Mouse (Mus musculus) adrenal gland, postnatal 10 days (tissue): ENCODE results near the gene 1700123O20Rik. TPM values are rescaled to one million over a fixed set of nuclear protein-coding genes. Genes with fewer than 3 reads are reported as not detected.

Experiments
- DNase-seq: peaks from one replicate; pipeline ENCODE4 v3.0.0; 2021; ENCODE audit warnings: mixed read lengths
- long read RNA-seq, 2 experiments: library from polyadenylated mRNA; stranded (forward); transcript quantifications; one replicate each; pipeline ENCODE4 v2.0.0; 2021
- total RNA-seq, 2 experiments: library from RNA; stranded (reverse); gene quantifications; 2 replicates each; pipeline ENCODE4 v1.2.3; 2021

The 1700123O20Rik gene
- 10 to 100 TPM; 35.5 to 36.6 TPM for total RNA-seq
- long read RNA-seq, experiment 1, transcript 1700123O20Rik-201 (2 exons, 1,843 nt): major isoform, 78 of 88 reads
- long read RNA-seq, experiment 1, partial matches to known transcripts: 0 of 88 reads
- long read RNA-seq, experiment 1, other reads (novel, unspliced or antisense): 9 of 88 reads
- long read RNA-seq, experiment 2, transcript 1700123O20Rik-201 (2 exons, 1,843 nt): major isoform, 42 of 46 reads
- long read RNA-seq, experiment 2, partial matches to known transcripts: 0 of 46 reads
- long read RNA-seq, experiment 2, other reads (novel, unspliced or antisense): 2 of 46 reads

DNA sequence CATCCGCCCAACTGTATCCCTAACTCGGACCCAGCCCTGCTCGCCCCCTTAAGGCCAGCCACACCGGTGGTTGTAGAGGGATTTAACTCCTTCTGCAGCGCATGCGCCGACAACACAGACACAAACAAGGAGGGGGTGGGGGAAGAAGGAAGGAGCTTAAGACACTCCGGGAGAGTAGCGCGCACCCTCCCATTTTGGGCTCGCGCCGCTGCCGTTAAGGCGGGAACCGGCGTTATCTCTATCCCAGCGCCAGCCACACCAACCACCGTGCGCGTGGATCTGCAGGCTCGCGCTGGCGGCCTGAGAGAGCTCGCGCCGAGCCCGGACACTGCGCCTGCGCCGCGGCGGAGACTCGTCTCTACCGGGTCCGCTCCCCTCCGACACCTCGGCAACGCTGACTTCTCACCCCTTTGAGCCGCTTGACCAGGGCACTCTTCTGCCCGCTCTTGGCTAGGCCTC is at the start of gene 1700123O20Rik:
Gene 1700123O20Rik, plus strand, starts transcription at position 154 of the 459 bp plus-strand sequence.
- DNase-seq: peak; percentile 82

DNA sequence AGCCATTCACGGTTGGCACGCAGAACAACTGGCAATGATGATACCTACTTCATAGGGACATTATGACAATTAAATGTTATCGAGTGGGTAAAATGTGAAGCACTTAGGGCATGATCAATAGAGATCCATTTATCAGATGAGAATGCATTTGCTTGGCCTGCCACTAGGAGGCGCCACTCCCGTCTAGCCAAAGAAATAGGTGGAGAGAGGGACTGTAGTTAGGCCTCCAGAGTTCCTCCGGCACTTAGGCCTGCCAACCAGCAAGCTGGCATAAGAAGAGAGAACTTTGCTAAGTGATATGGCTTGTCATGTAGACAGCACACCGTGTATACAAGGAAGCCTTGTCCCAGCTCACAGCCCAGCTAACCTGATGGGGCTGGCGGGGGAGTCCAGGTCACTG is 49.1 kb upstream of the 1700123O20Rik start:
- peak; percentile 68 for DNase-seq

DNA sequence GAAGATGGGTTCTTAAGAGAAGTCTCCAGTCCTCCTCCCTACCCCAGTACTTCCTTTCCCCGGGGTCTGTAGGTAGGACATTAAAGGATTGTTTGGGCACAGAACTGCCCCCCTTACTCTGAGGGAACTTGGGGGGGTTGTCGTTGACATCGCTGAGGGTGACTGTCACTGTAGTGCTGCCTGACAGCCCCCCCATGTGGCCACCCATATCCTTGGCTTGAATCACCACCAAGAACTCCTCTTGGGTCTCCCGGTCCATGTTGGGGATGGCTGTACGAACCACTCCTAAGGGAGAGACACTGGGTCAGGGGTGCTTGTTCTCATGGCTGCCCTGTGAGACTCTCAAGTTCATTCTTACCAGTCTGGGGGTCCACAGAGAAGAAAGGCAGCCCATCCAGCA is 47.8 kb upstream of the 1700123O20Rik start:
- no peak for DNase-seq

DNA sequence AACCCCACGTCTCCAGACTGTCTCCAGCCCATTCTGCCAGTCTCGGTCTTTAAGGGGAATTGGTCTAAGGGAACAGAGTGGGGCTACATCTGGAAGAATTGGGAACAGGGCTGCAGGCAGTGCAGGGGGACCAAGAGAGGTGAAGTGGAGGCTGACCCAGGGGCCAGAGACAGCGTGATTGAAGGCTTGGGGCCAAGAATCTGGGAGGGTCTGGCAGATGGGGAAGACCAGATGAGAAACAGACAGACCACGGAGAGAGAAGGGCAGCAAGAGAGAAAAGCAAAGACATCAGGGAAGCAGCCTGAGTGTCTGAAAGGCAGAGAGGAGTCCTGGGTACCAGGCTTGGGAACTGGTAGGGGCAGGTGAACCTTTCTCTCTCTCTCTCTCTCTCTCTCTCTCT is 45.9 kb upstream of the 1700123O20Rik start:
- DNase-seq: no peak

DNA sequence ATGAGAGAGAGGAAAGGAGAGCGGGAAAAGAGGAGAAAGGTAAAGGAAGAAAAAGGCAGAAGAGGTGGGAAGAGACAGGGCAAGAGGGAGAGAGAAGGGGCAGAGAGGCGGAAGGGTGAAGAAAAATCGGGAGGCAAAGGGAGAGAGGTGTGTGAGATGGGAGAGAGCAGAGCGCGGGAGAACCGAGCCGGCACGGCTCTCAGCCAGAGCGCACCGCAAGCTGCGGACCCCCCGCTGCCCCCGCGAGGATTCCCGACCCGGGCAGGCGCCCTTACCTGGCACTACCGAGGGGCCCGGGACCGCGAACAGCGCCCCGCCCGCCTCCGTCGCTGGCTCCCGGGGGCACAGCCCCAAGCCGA is 45.1 kb upstream of the 1700123O20Rik start, which contains the start of gene Gm17606:
Gene Gm17606, plus strand, starts transcription at position 7 of the 359 bp plus-strand sequence.
- DNase-seq: no peak

DNA sequence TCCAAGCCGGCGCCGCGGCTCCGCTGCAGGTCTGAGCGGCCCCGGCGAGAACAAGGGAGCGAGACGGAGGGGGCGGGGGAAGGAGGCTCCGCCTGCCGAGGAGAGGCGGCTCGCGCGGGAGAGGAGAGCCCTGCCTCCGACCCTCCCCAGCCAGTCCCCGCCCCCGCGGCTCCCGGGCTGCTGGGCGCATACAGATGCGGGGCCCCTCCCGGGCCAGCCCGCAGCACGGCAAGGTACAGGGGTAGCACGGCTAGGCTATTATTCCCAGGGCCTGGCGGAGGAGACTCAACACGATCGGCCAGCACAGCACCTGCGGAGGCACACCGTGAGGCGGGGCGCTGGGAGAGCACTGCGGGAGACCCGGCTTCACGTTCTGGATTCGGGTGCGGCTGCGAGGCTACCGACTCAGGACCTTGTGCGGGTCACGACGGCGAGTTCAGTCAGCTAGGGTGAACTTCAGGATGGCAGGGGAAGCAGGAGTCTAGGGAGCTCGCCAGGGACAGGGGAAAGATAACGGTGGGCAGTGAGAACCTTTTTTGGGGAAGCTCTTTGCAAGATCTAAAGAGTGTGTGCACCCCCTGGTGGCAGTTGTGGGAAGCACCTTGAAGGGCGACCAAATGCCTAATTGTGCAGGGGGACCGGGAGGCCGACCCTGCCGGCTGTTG is 44.6 kb upstream of the 1700123O20Rik start, which contains the start of gene Cdh24:
Gene Cdh24, minus strand, starts transcription at position 60 of the 665 bp plus-strand sequence.
- peak; percentile 94 for DNase-seq

DNA sequence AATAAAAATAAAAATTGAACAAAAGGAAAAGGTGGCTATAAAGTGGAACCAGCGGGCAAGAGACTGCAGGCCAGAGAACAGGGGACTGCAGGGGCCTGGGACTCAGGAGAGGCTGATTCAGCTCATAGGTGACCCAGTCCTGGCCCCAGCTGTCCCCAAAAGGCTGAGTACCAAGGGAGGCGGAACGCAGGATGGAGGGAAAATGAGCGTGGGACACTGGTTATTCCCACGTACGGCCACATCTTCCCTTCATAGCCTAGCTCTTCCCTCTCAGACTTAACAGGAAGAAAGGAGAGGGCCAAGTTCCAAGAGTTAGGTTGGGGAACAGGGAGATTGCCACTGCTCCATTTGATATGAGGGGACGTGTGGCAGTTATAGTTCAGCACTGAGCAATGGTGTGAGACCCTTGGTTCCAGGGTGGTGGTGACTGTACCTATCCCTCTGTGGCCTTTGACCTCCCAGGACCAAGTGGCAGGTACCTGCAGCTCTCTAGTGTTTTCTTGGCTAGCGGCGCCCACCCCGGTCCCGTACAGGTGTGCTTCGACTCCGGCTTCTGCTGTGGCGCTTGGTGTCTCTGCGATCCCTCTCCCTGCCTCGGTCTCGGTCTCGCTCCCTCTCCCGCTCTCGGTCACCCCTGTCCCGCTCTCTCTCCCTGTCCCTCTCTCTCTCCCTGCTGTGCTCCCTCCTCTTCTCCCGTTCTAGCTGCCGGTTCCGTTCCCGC is 43.6 kb upstream of the 1700123O20Rik start:
- no peak for DNase-seq

DNA sequence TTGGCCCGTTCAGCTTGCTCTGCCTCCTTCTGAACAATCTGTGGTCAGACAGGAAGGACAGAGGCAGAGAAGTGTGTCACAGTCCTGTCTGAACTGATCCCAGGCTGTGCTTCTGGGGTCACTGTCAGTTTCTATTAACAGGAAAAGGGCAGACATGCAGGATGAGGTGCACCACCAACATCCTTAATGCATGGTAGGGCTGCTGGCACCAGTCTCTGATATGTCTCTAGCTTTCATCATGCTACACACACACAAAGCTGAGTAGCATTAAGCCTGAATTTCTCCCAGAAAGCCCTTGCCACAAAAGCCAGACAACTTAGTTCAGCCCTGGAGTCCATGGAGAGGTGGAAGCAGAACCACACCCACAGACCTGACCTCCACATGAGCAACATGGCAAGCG is 43.0 kb upstream of the 1700123O20Rik start:
- DNase-seq: no peak

DNA sequence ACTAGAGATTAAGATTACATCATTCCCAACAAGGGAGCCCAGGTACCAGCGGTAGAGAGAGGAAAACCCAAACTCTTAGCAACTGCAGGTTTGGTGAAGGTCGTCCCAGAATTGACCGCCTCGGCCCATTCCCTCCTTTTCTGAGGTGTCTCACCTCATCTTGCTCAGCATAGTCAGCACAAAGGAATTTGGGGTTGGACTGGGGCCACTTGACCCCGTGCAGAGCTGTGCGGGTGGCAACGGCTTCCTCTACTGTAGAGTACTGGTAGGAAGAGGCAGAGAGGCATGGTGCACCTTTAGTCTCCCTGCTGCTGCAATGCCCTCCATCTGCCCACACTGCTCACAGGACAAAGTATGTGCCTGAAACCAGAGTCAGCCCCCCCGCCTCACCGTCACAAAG is 41.7 kb upstream of the 1700123O20Rik start:
- DNase-seq: no peak

DNA sequence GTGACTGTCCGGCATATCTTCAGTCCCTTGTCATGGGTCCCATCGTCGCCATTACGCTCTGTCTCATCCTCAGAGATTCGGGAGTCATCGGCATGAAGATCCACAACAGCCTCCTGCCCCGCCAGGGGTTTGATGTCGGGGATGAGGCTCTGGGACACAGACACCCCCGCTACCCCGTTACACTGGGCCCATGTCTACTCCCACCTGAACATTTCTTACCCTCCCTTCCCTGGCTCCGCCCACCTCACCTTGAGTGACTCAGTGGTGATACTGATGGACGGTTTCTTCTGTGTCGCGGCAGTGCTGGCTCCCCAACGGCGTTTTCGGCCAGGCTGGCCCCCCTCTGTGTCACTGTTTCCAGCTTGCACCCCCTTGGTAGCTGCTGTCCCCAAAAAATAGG is 39.6 kb upstream of the 1700123O20Rik start:
- no peak for DNase-seq

DNA sequence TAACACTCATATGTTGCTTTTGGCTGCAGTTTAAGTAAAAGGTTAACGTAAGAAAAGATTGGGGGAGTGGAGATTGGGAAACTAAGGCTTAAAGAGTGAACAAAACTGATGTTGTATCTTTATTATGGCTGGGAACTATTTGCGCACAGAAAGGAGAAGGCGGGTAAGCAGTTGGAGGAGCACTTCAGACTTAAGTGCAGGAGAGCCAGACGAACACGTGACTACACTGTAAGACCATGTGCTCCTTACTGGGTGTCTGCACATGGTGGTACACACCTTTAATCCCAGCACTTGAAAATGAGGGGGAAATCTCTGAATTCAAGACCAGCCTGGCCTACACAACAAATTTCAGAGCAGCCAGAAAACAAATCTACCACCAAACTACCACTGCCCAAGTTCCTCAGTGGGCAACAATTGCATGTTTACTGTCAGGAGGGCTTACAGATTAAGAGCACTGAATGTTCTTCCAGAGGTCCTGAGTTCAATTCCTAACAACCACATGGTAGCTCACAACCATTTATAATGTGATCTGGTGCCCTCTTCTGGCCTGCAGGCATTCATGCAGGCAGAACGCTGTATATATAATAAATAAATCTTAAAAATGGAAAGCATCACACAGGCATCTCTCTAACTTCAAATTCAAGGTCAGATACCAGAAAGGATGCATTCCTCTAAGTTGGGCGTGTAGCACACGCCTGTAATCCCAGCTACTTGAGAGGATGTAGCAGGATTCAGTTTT is 38.9 kb upstream of the 1700123O20Rik start:
- no peak for DNase-seq

DNA sequence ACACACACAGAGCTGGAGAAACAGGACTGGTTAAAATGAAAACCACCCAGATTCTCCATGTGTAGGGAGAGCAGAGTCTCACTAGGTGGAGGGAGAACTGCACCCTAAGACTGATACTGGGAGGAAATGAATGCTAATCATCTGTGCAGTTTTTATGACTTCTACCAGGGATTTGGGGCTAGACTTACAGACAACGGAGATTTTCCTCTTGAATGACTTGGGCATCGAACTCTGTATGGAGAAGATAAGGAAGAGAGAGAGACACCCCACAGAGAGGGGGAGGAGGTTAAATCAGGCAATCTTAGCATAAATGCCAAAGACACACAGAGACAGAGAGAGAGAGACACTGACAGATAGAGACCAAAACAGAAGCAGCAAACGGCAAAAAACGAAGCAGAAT is 38.1 kb upstream of the 1700123O20Rik start:
- DNase-seq: no peak

DNA sequence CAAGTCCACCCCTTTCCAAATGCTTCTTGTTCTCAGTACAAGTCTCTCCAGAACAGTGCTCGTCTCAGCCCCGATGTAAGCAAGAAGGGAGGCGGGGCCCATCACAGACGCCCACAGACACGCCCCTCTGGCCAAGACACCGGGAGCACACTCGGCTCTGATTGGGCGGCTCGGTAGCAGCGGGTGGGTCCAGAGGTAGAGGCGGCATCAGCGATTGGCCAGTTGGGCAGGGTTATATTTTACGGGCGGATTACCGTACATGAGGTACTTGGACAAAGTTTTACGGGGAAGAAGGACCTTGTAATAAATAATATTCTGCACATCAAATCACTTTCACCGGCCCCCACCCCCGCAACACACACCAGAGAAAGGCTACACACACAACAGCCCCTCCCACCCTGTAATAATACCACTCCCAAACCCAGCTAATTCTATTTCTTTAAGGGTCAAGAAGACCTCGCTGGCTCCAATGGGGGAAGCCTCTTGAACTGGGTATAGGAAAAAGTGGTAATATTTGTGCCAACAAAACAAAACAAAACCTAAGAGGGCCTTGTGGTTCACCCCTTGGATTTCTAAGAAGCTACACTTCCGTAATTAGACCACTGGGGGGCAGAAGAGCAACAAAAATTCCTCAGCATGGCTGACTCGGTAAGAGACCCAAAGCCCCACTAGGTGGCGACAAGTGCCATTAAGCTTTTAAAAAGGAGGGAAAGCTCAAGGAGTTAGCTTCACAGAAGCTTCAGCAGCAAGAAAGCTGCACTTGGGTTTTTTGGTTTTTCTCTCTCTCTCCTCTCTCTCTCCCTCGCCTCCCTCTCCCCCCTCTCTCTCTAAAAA is 35.2 kb upstream of the 1700123O20Rik start:
- peak; percentile 89 for DNase-seq

DNA sequence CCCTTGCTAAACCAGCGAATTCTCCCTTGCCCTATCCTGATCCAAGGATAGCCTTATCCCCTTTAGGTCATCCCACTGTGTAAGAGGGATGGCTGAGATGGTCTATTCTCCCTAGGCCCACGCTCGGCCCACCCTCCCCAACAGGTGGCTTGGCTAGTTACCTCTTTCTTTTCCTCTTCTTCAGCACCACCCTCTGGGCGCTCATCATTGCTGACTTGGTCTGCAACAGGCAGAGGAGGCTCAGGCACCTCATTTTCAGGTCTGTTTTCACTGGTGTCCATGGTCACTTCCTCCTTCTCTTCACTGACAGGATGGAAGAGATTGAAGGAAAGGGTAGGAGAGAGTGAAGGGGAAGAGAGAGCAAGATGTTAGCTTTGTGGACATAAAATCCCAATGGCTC is 34.5 kb upstream of the 1700123O20Rik start:
- no peak for DNase-seq

DNA sequence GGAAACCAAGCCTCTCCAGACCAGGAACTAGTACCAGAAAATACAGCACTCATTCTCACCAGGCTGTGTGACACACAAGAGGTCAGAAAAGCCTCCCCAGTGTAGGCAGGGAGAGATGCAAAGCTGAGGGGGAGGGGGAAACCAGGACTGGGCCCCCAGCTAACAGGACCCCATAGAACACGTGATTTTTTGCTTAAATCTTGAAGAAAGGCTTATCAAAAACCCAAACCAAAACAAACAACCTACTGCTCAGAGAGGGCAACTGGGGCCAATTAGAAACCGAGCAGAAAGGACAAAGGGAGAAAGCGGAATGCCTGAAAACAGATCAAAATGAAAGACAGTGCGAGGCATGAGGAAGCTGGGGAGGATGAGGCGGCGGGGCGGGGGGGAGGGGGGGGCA is 33.2 kb upstream of the 1700123O20Rik start:
- no peak for DNase-seq

DNA sequence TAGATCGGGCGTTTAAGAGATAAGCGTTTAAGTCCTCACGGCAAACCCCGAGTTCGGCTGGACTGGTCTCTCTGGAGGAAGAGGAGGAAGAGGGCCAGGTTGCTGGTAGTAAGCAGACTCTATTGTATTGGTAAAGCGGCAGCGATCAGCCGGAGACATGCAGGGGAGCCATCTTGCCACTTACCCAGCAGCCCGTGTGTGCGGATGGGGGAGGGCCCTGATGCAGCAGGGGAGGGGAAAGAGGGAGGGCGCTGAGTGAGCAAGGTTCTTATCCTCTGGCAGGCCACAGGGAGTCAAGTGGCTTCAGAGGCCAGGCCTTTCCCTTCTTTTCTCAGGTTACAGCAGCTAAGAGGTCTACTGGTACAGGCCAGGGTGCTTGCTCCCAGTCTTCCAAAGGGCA is 32.5 kb upstream of the 1700123O20Rik start:
- peak; percentile 92 for DNase-seq

DNA sequence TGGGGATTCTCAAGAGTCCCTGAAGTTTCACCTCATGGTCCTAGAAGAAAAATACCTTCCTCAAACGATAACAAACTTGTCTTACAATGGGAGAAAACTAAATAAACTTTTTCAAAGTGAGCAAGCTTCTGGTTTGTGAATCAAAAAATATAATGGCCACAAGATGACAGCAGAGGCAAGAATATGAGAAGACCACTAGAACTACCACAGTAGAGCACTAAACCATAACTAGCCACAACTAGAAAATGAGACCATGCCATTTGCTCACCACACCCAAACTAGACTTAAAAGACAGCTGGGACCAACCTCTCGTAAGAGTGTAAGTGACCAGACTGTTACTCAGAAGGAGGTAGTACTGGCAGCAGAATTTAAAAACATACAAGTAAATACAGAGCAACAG is 26.0 kb upstream of the 1700123O20Rik start:
- DNase-seq: no peak

DNA sequence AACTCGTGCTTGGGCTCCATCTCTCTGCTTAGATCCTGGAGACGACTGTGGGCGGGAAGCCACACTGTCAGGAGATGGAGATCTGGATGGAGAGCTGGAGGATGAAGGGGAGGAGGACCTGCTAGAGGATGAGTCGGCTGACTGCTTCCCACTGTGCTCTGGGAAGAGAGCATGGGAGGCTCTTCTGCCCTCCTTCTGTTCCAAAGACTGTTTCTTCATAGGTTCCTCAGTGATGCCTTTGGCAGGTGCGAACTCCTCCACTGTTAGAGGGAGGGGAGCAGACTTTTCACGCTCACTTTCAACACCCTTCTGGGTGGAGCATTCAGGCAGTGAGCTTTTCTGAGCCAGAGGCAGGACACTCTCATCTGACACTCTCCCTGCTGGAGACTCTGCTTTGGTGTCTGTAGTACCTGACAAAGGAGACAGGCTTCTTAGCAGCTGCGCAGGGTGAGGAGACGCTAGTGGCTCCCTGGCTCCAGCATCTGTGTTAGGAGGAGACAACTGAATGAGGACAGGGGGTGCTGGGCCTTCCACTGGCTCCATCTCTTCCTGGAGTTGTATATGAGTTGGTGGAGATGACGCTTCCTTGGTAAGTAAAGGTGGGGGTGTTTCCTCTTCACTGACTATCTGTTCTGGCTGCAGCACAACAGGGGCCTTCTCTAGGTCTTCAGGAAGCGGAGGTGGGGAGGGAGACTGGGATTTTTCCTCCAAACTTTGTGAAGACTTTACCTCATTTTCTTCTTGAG is 21.4 kb upstream of the 1700123O20Rik start:
- no peak for DNase-seq

DNA sequence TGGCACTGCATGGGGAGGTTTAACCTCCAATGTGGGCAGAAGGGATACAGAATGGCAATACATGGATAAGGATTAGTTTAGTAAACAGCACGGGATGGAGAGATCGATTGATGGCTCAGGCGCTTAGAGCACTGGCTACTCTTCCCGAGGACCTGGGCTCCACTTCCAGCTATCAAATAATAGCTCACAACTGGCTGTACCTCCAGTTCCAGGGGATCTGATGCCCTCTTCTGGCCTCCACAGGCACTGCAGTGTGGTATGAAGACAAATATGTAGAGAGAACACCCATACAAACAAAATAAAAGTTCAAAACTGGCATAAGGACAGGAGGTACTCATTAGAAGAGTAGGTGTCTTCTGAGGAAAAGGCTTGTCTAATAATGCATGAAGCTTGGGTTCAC is 16.6 kb upstream of the 1700123O20Rik start:
- peak; percentile 56 for DNase-seq

DNA sequence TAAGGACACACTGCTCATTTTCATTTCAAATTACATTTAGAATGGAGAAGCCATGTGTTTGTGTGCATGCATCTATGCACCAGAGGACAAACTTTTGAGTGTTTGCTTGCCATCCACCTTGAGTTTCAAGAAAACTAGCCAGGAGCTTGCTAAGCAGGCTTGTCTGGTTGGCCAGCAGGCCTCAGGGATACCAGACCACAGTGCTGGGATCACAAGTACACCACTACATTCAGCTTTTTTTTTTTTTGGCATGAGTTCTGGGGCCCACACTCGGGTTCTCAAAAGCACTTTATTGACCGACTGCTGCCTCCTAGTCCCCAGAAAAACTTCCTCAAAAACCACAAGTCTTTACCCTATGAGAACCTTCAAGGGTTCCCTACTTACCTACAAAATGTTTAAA is 11.7 kb upstream of the 1700123O20Rik start:
- no peak for DNase-seq

DNA sequence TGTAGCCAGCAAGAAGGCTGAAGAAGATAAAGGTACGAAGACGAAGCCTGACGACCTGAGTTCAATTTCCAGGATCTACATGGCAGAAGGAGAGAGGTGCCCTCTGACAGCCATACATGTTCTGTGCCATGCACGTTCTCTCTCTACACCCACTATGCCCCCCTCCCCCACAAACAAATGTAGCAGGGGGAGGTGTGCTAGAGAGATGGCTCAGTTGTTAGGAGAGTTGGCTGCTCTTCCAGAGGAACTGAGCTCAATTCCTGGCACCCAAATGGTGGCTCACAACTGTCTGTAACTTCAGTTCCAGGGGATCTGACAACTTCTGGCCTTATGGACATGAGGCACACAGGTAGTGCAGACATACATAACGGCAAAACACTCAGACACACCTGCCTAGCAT is 9.7 kb upstream of the 1700123O20Rik start:
- DNase-seq: no peak
